Comparison of ENCODE assay signal across 9 mouse cellular contexts in genomic region chr11:74863471-74863870, GRCm38 (mm10). TPM values are rescaled to one million over a fixed set of nuclear protein-coding genes. Genes with fewer than 3 reads are reported as not detected.
DNase-seq lines count a peak whose midpoint lies in the region; ATAC-seq and TF ChIP-seq lines count a peak whose summit lies in the region.
"Had no signal": no experiment of that assay in that cellular context is flagged by ENCODE, and none has a peak within 500 bp of the region (broad histone marks: within the 10 kb centered on the region; RNA-seq: fewer than 3 reads in every experiment).

No protein-coding gene starts in this region.

- H3K27ac ChIP-seq in kidney, adult 2 months (ENCODE audit: insufficient read depth, low read depth, low read length): no peak overlapping the region
- H3K27ac ChIP-seq in heart, embryonic 13.5 days (replicated peaks): 0 out of 2 replicates have a peak overlapping the region, but pooled peaks have one; percentile 10

- TF ChIP-seq CTCF in kidney, adult 2 months (conservative IDR thresholded peaks at IDR 0.05; ENCODE audit: insufficient read depth, insufficient read length, low read depth, low read length): peak; percentile 47

- no peak for TF ChIP-seq POLR2A in kidney, adult 2 months (IDR thresholded peaks at IDR 0.05; ENCODE audit: low read depth, low read length)

- peak overlapping the region; percentile 37 for H3K4me2 ChIP-seq in heart, embryonic 13.5 days

- no peaks in the 10 kb centered on the region for H3K27me3 ChIP-seq in kidney, adult 2 months (replicated peaks; ENCODE audit: control insufficient read depth, insufficient read depth, low read length)
- no peaks in the 10 kb centered on the region for H3K27me3 ChIP-seq in heart, embryonic 13.5 days (replicated peaks)

- WGBS in kidney, adult 2 months: 43% methylated on average over 11 of the region's 11 CpGs
- 14% methylated on average over 11 of the region's 11 CpGs for WGBS in heart, embryonic 13.5 days

- no peak overlapping the region for H3K4me3 ChIP-seq in kidney, adult 2 months (ENCODE audit: insufficient read depth, low read depth, low read length)
- no peak overlapping the region for H3K4me3 ChIP-seq in heart, embryonic 13.5 days

- DNase-seq in kidney, adult 2 months: peak; percentile 38
- no peak for DNase-seq in kidney, adult 9 months
- DNase-seq in embryo, embryonic 10.5 days (ENCODE audit: low spot score): peak; percentile 61
- DNase-seq in lung, postnatal 25 days (ENCODE audit: low spot score): peak; percentile 37
- no peak for DNase-seq in adrenal gland, adult 18-20 months (ENCODE audit: low spot score in 2 of 2)
- DNase-seq in urinary bladder, postnatal 14 days (ENCODE audit: low spot score): no peak
- DNase-seq: thymus, postnatal 25 days had no signal

- H3K9me3 ChIP-seq in heart, embryonic 13.5 days: no peaks in the 10 kb centered on the region

- H3K4me1 ChIP-seq in kidney, adult 2 months (ENCODE audit: control insufficient read depth, insufficient read depth, low read length): no peaks in the 10 kb centered on the region
- peaks cover 31% of the 10 kb centered on the region for H3K4me1 ChIP-seq in heart, embryonic 13.5 days

- no peaks in the 10 kb centered on the region for H3K36me3 ChIP-seq in kidney, adult 2 months (ENCODE audit: control insufficient read depth, insufficient read depth, low read length)
- H3K36me3 ChIP-seq in heart, embryonic 13.5 days: peaks cover 18% of the 10 kb centered on the region

- ATAC-seq in heart, embryonic 13.5 days (ENCODE audit: extremely low read depth, insufficient number of reproducible peaks, low FRiP score, low TSS enrichment): no peak
- ATAC-seq: forebrain, embryonic 16.5 days had no signal

- H3K9ac ChIP-seq in heart, embryonic 13.5 days: peak overlapping the region; percentile 39; the same call in 1 of the 2 replicates

RNA-seq across cellular contexts. Expression of gene Mnt, which starts 32.8 kb away (rescaled TPM):
- polyA plus RNA-seq in kidney, adult 2 months (2012; rRNA removed): 12.8 and 13.9 TPM in 2 replicates
- 3.3 and 3.5 TPM in 2 replicates for polyA plus RNA-seq in heart, embryonic 13.5 days (2015; fragmentation: Nextera tagmentation; extraction: Ambion mirVana)
- 10 to 100 TPM; 18.3 to 28.9 TPM for total RNA-seq in adrenal gland, adult 18-20 months (2021)

RNA-seq across cellular contexts. Expression of gene Sgsm2, which starts 33.4 kb away (rescaled TPM):
- 27.5 and 31.0 TPM in 2 replicates for polyA plus RNA-seq in kidney, adult 2 months (2012; rRNA removed)
- 4.2 and 4.9 TPM in 2 replicates for polyA plus RNA-seq in heart, embryonic 13.5 days (2015; fragmentation: Nextera tagmentation; extraction: Ambion mirVana)
- 10 to 100 TPM; 15.9 to 27.5 TPM for total RNA-seq in adrenal gland, adult 18-20 months (2021)

RNA-seq across cellular contexts. Expression of gene Tsr1, which starts 34.4 kb away (rescaled TPM):
- polyA plus RNA-seq in kidney, adult 2 months (2012; rRNA removed): 6.3 and 6.6 TPM in 2 replicates
- 26.5 and 27.4 TPM in 2 replicates for polyA plus RNA-seq in heart, embryonic 13.5 days (2015; fragmentation: Nextera tagmentation; extraction: Ambion mirVana)
- 10 to 100 TPM; 46.8 to 57.1 TPM for total RNA-seq in adrenal gland, adult 18-20 months (2021)

Comparison
In these comparisons a context has a peak if more than half of its experiments do, and no peak if none do; other contexts are left out.
1. DNase-seq: peak in kidney, adult 2 months (single experiment), embryo, embryonic 10.5 days (single experiment) and lung, postnatal 25 days (single experiment); none in kidney, adult 9 months (single experiment), adrenal gland, adult 18-20 months (0 of 2) and urinary bladder, postnatal 14 days (single experiment).